Mouse (Mus musculus) heart, adult 18-20 months (tissue): ENCODE measurements around the gene Wdr31. TPM values are rescaled to one million over a fixed set of nuclear protein-coding genes. Genes with fewer than 3 reads are reported as not detected.

Source experiments
- DNase-seq, 2 experiments: peaks; one replicate each; pipeline ENCODE4 v3.0.0; 2021 to 2022; ENCODE audit warnings: mixed read lengths in 1 of 2
- long read RNA-seq, 2 experiments: library from polyadenylated mRNA; stranded (forward); transcript quantifications; one replicate each; pipeline ENCODE4 v2.0.0; 2021
- total RNA-seq, 2 experiments: library from RNA; stranded (reverse); gene quantifications; 2 replicates each; pipeline ENCODE4 v1.2.3; 2021

Wdr31 gene
- under 1 TPM; 0.30 to 0.59 TPM for total RNA-seq
- long read RNA-seq, experiment 1, result 0 reads
- long read RNA-seq, experiment 2, result 0 reads

- DNase-seq, result peak; percentile 62 to 82
Observed at GRCm38 (mm10) chr4:62470598-62471051, at the start of gene Wdr31. TSS of gene Wdr31 (minus strand) at chr4:62470896.

GRCm38 (mm10) chr4:62519849-62520233 lies 49.1 kb upstream of the Wdr31 start, which contains the start of gene Alad:
TSS of gene Alad (minus strand) at chr4:62519918.
- DNase-seq, result peak; percentile 92 to 94

- DNase-seq, result no peak
Observed at GRCm38 (mm10) chr4:62519122-62519848, 48.6 kb upstream of the Wdr31 start.

- peak; percentile 60 to 74 for DNase-seq
Observed at GRCm38 (mm10) chr4:62518416-62519121, 47.9 kb upstream of the Wdr31 start.

GRCm38 (mm10) chr4:62517538-62518415 lies 47.1 kb upstream of the Wdr31 start:
- no peak for DNase-seq

GRCm38 (mm10) chr4:62517046-62517445 lies 46.4 kb upstream of the Wdr31 start:
- DNase-seq, result no peak

GRCm38 (mm10) chr4:62516579-62516978 lies 45.9 kb upstream of the Wdr31 start:
- DNase-seq, result no peak

- DNase-seq, result peak; percentile 70 to 89
Observed at GRCm38 (mm10) chr4:62516079-62516478, 45.4 kb upstream of the Wdr31 start.

- DNase-seq, result no peak
Observed at GRCm38 (mm10) chr4:62515490-62515889, 44.8 kb upstream of the Wdr31 start.

GRCm38 (mm10) chr4:62514995-62515394 lies 44.3 kb upstream of the Wdr31 start:
- DNase-seq, result no peak

GRCm38 (mm10) chr4:62513998-62514506 lies 43.4 kb upstream of the Wdr31 start:
- DNase-seq, result no peak

- DNase-seq, result no peak
Observed at GRCm38 (mm10) chr4:62509946-62510345, 39.2 kb upstream of the Wdr31 start.

- no peak for DNase-seq
Observed at GRCm38 (mm10) chr4:62508839-62509238, 38.1 kb upstream of the Wdr31 start.

GRCm38 (mm10) chr4:62506798-62507197 lies 36.1 kb upstream of the Wdr31 start:
- peak in 1 of 2 experiments; percentile 56 for DNase-seq

- no peak for DNase-seq
Observed at GRCm38 (mm10) chr4:62505991-62506390, 35.3 kb upstream of the Wdr31 start.

GRCm38 (mm10) chr4:62503374-62503970 lies 32.8 kb upstream of the Wdr31 start, which contains the start of gene Hdhd3:
TSS of gene Hdhd3 (minus strand) at chr4:62503467.
- no peak for DNase-seq

GRCm38 (mm10) chr4:62502969-62503368 lies 32.3 kb upstream of the Wdr31 start:
- DNase-seq, result no peak

- DNase-seq, result peak; percentile 94 to 96
Observed at GRCm38 (mm10) chr4:62501964-62502732, 31.5 kb upstream of the Wdr31 start.

- DNase-seq, result peak in 1 of 2 experiments; percentile 39
Observed at GRCm38 (mm10) chr4:62501534-62501933, 30.8 kb upstream of the Wdr31 start.

- DNase-seq, result no peak
Observed at GRCm38 (mm10) chr4:62500799-62501198, 30.1 kb upstream of the Wdr31 start.

GRCm38 (mm10) chr4:62496815-62497214 lies 26.1 kb upstream of the Wdr31 start:
- peak in 1 of 2 experiments; percentile 67 for DNase-seq
